Mouse (Mus musculus) telencephalon, adult 2 months (tissue): ENCODE measurements around the gene Mrpl55.

Experiments used
- DNase-seq: peaks from one replicate; pipeline ENCODE4 v3.0.0-alpha.2; 2011; ENCODE audit warnings: low read depth, low spot score

Gene Mrpl55

GRCm38 (mm10) chr11:59226787-59227603 is 24.7 kb downstream of the Mrpl55 start:
- DNase-seq: no peak

GRCm38 (mm10) chr11:59227604-59228121 is 25.4 kb downstream of the Mrpl55 start:
- DNase-seq: no peak

- DNase-seq: peak; percentile 91
Measured at GRCm38 (mm10) chr11:59228122-59228953, 26.1 kb downstream of the Mrpl55 start, which contains the start of gene Arf1. TSS of gene Arf1 (minus strand) at chr11:59228270.

- no peak for DNase-seq
Measured at GRCm38 (mm10) chr11:59230144-59230760, 28.0 kb downstream of the Mrpl55 start.

- no peak for DNase-seq
Measured at GRCm38 (mm10) chr11:59232797-59233196, 30.5 kb downstream of the Mrpl55 start.

- no peak for DNase-seq
Measured at GRCm38 (mm10) chr11:59238525-59239427, 36.5 kb downstream of the Mrpl55 start.

- DNase-seq: no peak
Measured at GRCm38 (mm10) chr11:59239428-59239785, 37.1 kb downstream of the Mrpl55 start.

- DNase-seq: no peak
Measured at GRCm38 (mm10) chr11:59239796-59240195, 37.5 kb downstream of the Mrpl55 start.

- DNase-seq: no peak
Measured at GRCm38 (mm10) chr11:59241841-59242240, 39.6 kb downstream of the Mrpl55 start.

- DNase-seq: no peak
Measured at GRCm38 (mm10) chr11:59243856-59244255, 41.6 kb downstream of the Mrpl55 start.

GRCm38 (mm10) chr11:59248101-59248500 is 45.8 kb downstream of the Mrpl55 start:
- DNase-seq: no peak
